Mouse (Mus musculus) ES-Bruce4 (cell line): ENCODE measurements around the gene Tmem184b. TPM values are rescaled to one million over a fixed set of nuclear protein-coding genes. Genes with fewer than 3 reads are reported as not detected.

Source experiments
- H3K27ac ChIP-seq: 2 replicates; pipeline ENCODE4 v1.5.1; 2012; ENCODE audit warnings: low read length, inconsistent platforms; ENCODE audit not compliant: insufficient read depth
- H3K27me3 ChIP-seq: 2 replicates; pipeline ENCODE4 v1.6.1; 2012; ENCODE audit warnings: mild to moderate bottlenecking, low read length, inconsistent platforms; ENCODE audit not compliant: control insufficient read depth, poor library complexity, insufficient read depth, severe bottlenecking
- H3K36me3 ChIP-seq: 2 replicates; pipeline ENCODE4 v1.6.1; 2012; ENCODE audit warnings: inconsistent platforms, mild to moderate bottlenecking, low read length, moderate library complexity; ENCODE audit not compliant: control insufficient read depth, poor library complexity, insufficient read depth, severe bottlenecking
- H3K4me1 ChIP-seq: one replicate; pipeline ENCODE4 v1.8.1; 2011; ENCODE audit warnings: low read length; ENCODE audit not compliant: control insufficient read depth, insufficient read depth
- H3K4me3 ChIP-seq: 2 replicates; pipeline ENCODE4 v1.5.1; 2011; ENCODE audit warnings: low read depth, mild to moderate bottlenecking, low read length
- H3K9ac ChIP-seq: 2 replicates; pipeline ENCODE4 v1.6.1; 2012; ENCODE audit warnings: low read depth, mild to moderate bottlenecking, inconsistent platforms; ENCODE audit not compliant: poor library complexity, severe bottlenecking
- H3K9me3 ChIP-seq: replicated peaks from 2 replicates; pipeline ENCODE4 v1.6.1; 2012; ENCODE audit warnings: mild to moderate bottlenecking, low read length, inconsistent platforms; ENCODE audit not compliant: control insufficient read depth, poor library complexity, insufficient read depth, severe bottlenecking
- CTCF ChIP-seq: IDR thresholded peaks from one replicate; pipeline ENCODE4 v1.8.1; 2011; ENCODE audit warnings: low read depth, low read length
- EP300 ChIP-seq: IDR thresholded peaks from 2 replicates; pipeline ENCODE4 v1.6.1; 2011; ENCODE audit warnings: low read depth, low read length; ENCODE audit not compliant: insufficient read depth
- POLR2A ChIP-seq: IDR thresholded peaks from one replicate; pipeline ENCODE4 v1.8.1; 2011; ENCODE audit warnings: low read length; ENCODE audit not compliant: insufficient read depth
- polyA plus RNA-seq: library from polyadenylated mRNA; stranded (reverse); fragments of >200 nt; gene quantifications from 2 replicates; pipeline ENCODE4 v1.2.4, GENCODE M21; 2011; ENCODE audit warnings: low read depth; ENCODE audit not compliant: missing spikeins, insufficient read depth, insufficient read length

Gene Tmem184b
- polyA plus RNA-seq, 1 experiment: 59.6 TPM

- Histone ChIP-seq H3K27ac (peak overlapping the region; percentile 5; the same call in 1 of the 2 replicates), H3K9me3 (no peaks in the 10 kb centered on the region), H3K27me3 (no peaks in the 10 kb centered on the region), H3K36me3 (no peaks in the 10 kb centered on the region), H3K9ac (0 out of 2 replicates have a peak overlapping the region, but pooled peaks have one; percentile 2), H3K4me1 (peaks cover 4% of the 10 kb centered on the region), H3K4me3 (no peak overlapping the region)
- TF ChIP-seq CTCF (no peak), EP300 (peak; percentile 48; the same call in 1 of the 2 replicates)
Measured at GRCm38 (mm10) chr15:79400134-79400974, 3.0 kb downstream of the Tmem184b start.

- Histone ChIP-seq H3K4me3 (0 out of 2 replicates have a peak overlapping the region, but pooled peaks have one; percentile 5), H3K27me3 (no peaks in the 10 kb centered on the region), H3K27ac (no peak overlapping the region), H3K9me3 (no peaks in the 10 kb centered on the region), H3K9ac (no peak overlapping the region), H3K36me3 (no peaks in the 10 kb centered on the region), H3K4me1 (peaks cover 4% of the 10 kb centered on the region)
- TF ChIP-seq POLR2A: no peak
- TF ChIP-seq EP300: no peak
- no peak for TF ChIP-seq CTCF
Measured at GRCm38 (mm10) chr15:79399231-79400052, 3.9 kb downstream of the Tmem184b start.

GRCm38 (mm10) chr15:79396736-79397135, 6.6 kb downstream of the Tmem184b start:
- no peak overlapping the region for H3K9ac ChIP-seq

GRCm38 (mm10) chr15:79395281-79395680, 8.1 kb downstream of the Tmem184b start:
- peaks cover 3% of the 10 kb centered on the region for H3K4me1 ChIP-seq
- no peak overlapping the region for H3K27ac ChIP-seq
- H3K36me3 ChIP-seq: no peaks in the 10 kb centered on the region
- H3K4me3 ChIP-seq: no peak overlapping the region
- no peaks in the 10 kb centered on the region for H3K27me3 ChIP-seq
- no peak overlapping the region for H3K9ac ChIP-seq
- TF ChIP-seq POLR2A: no peak
- TF ChIP-seq EP300: no peak
- TF ChIP-seq CTCF: no peak
- no peaks in the 10 kb centered on the region for H3K9me3 ChIP-seq

More at GRCm38 (mm10) chr15:79396736-79397135, 6.6 kb downstream of the Tmem184b start:
- H3K27me3 ChIP-seq: no peaks in the 10 kb centered on the region
- peak overlapping the region; percentile 29 for H3K4me3 ChIP-seq
- no peak for TF ChIP-seq POLR2A
- 0 out of 2 replicates have a peak, but pooled peaks have one; percentile 30 for TF ChIP-seq EP300
- peak; percentile 56 for TF ChIP-seq CTCF
- H3K36me3 ChIP-seq: no peaks in the 10 kb centered on the region
- H3K4me1 ChIP-seq: peaks cover 4% of the 10 kb centered on the region
- no peaks in the 10 kb centered on the region for H3K9me3 ChIP-seq
- no peak overlapping the region for H3K27ac ChIP-seq

GRCm38 (mm10) chr15:79394842-79395241, 8.5 kb downstream of the Tmem184b start:
- Histone ChIP-seq H3K4me1 (peaks cover 3% of the 10 kb centered on the region), H3K9ac (no peak overlapping the region), H3K27me3 (no peaks in the 10 kb centered on the region), H3K4me3 (no peak overlapping the region), H3K9me3 (no peaks in the 10 kb centered on the region), H3K27ac (no peak overlapping the region), H3K36me3 (no peaks in the 10 kb centered on the region)
- TF ChIP-seq CTCF: no peak
- no peak for TF ChIP-seq POLR2A

- no peaks in the 10 kb centered on the region for H3K36me3 ChIP-seq
- no peaks in the 10 kb centered on the region for H3K27me3 ChIP-seq
- no peak overlapping the region for H3K27ac ChIP-seq
- no peaks in the 10 kb centered on the region for H3K9me3 ChIP-seq
- no peak overlapping the region for H3K9ac ChIP-seq
- peaks cover 3% of the 10 kb centered on the region for H3K4me1 ChIP-seq
- TF ChIP-seq CTCF (no peak), EP300 (no peak), POLR2A (no peak)
- H3K4me3 ChIP-seq: no peak overlapping the region
Measured at GRCm38 (mm10) chr15:79393101-79393500, 10.3 kb downstream of the Tmem184b start.
